In genomic region chr2:29122446-29122845, GRCm38 (mm10) we compare ENCODE assay signal across 14 mouse cellular contexts. TPM values are rescaled to one million over a fixed set of nuclear protein-coding genes. Genes with fewer than 3 reads are reported as not detected.
DNase-seq lines count a peak whose midpoint lies in the region; ATAC-seq lines count a peak whose summit lies in the region.
"Had no signal": no experiment of that assay in that cellular context is flagged by ENCODE, and none has a peak within 500 bp of the region (broad histone marks: within the 10 kb centered on the region; RNA-seq: fewer than 3 reads in every experiment).

No protein-coding gene starts in this region.

- peaks cover 7% of the 10 kb centered on the region for H3K4me1 ChIP-seq in heart, embryonic 11.5 days (ENCODE audit: control insufficient read depth, insufficient read depth, low read length)

- H3K9me3 ChIP-seq in heart, embryonic 11.5 days (replicated peaks; ENCODE audit: control insufficient read depth, low read length): no peaks in the 10 kb centered on the region
- H3K9me3 ChIP-seq: forebrain, embryonic 15.5 days; hindbrain, embryonic 13.5 days; limb, embryonic 12.5 days; midbrain, embryonic 10.5 days had no signal

- no peak overlapping the region for H3K9ac ChIP-seq in heart, embryonic 11.5 days (ENCODE audit: low read depth, low read length)
- H3K9ac ChIP-seq: forebrain, embryonic 15.5 days; hindbrain, embryonic 13.5 days; limb, embryonic 12.5 days had no signal

- no peak for DNase-seq in heart, postnatal 14 days
- DNase-seq in lung, postnatal 10 days: peak; percentile 10
- DNase-seq in lung, postnatal 25 days (ENCODE audit: low spot score): no peak
- peak; percentile 18 to 20 for DNase-seq in thymus, postnatal 10 days (ENCODE audit: low spot score in 2 of 2)
- DNase-seq in left cerebral cortex, adult 18-20 months (ENCODE audit: low spot score in 2 of 2): no peak
- DNase-seq in embryo, embryonic 11 days: no peak
- DNase-seq: gastrocnemius, postnatal 25 days; spleen, adult 18-20 months had no signal

- no peak overlapping the region for H3K4me2 ChIP-seq in heart, embryonic 11.5 days
- H3K4me2 ChIP-seq: forebrain, embryonic 15.5 days; hindbrain, embryonic 13.5 days; limb, embryonic 12.5 days had no signal

- peak overlapping the region; percentile 50 for H3K27ac ChIP-seq in heart, embryonic 11.5 days (ENCODE audit: low read depth, low read length)
- H3K27ac ChIP-seq: forebrain, embryonic 15.5 days; hindbrain, embryonic 13.5 days; limb, embryonic 12.5 days; midbrain, embryonic 10.5 days had no signal

- 53% methylated on average over 3 of the region's 3 CpGs for WGBS in heart, embryonic 11.5 days (ENCODE audit: insufficient replicate concordance)

- H3K27me3 ChIP-seq in heart, embryonic 11.5 days (ENCODE audit: control insufficient read depth, insufficient read depth, low read length): no peaks in the 10 kb centered on the region
- H3K27me3 ChIP-seq: forebrain, embryonic 15.5 days; hindbrain, embryonic 13.5 days; limb, embryonic 12.5 days had no signal

- intact Hi-C loops in heart, postnatal 14 days (cut with DNase I): loop anchor here (5.0 kb wide), 2 partner anchors 35 to 60 kb away; partner anchors contain the start of gene Ttf1

- H3K36me3 ChIP-seq in heart, embryonic 11.5 days (ENCODE audit: control insufficient read depth, insufficient read depth, low read length): no peaks in the 10 kb centered on the region
- H3K36me3 ChIP-seq: forebrain, embryonic 15.5 days had no signal

- ATAC-seq in heart, embryonic 11.5 days (replicated peaks; ENCODE audit: insufficient number of reproducible peaks, low FRiP score, low TSS enrichment): no peak
- ATAC-seq in activated CD4-positive, CD25-positive, alpha-beta regulatory T cell, adult 4 months: peak; percentile 33
- ATAC-seq: forebrain, embryonic 15.5 days had no signal

- H3K4me3 ChIP-seq in heart, embryonic 11.5 days (ENCODE audit: low read depth, low read length): no peak overlapping the region
- H3K4me3 ChIP-seq: forebrain, embryonic 15.5 days; hindbrain, embryonic 13.5 days; limb, embryonic 12.5 days; midbrain, embryonic 10.5 days had no signal

RNA-seq across cellular contexts. Expression of gene Setx, which starts 1.5 kb away (rescaled TPM):
- 7.3 and 12.8 TPM in 2 replicates for polyA plus RNA-seq in heart, embryonic 11.5 days (2014; fragmentation: Nextera tagmentation; extraction: Ambion mirVana)
- 10 to 100 TPM; 36.9 to 41.9 TPM for total RNA-seq in heart, postnatal 14 days (2021)
- polyA plus RNA-seq in activated CD4-positive, CD25-positive, alpha-beta regulatory T cell, adult 4 months (2017; shearing (Covaris generic)): 10 to 100 TPM; 31.1 to 32.1 TPM
- 10 to 100 TPM; 46.9 to 51.0 TPM for total RNA-seq in left cerebral cortex, adult 18-20 months (2021)

Comparison
In these comparisons a context has a peak if more than half of its experiments do, and no peak if none do; other contexts are left out.
1. DNase-seq: peak in lung, postnatal 10 days (single experiment) and thymus, postnatal 10 days (2 of 2); none in heart, postnatal 14 days (0 of 2), lung, postnatal 25 days (single experiment), left cerebral cortex, adult 18-20 months (0 of 2) and embryo, embryonic 11 days (single experiment).